Mouse (Mus musculus) duodenum, adult 2 months (tissue): ENCODE measurements around the gene Itgb3. TPM values are rescaled to one million over a fixed set of nuclear protein-coding genes. Genes with fewer than 3 reads are reported as not detected.

Experiments
- polyA plus RNA-seq: library from polyadenylated mRNA; depleted of rRNA; stranded (reverse); fragments of >200 nt; gene quantifications from 2 replicates; pipeline ENCODE4 v1.2.3, GENCODE M21; 2012; ENCODE audit warnings: low replicate concordance; rRNA removed

Itgb3 gene
- polyA plus RNA-seq = 3.4 and 4.6 TPM in 2 replicates

DNA sequence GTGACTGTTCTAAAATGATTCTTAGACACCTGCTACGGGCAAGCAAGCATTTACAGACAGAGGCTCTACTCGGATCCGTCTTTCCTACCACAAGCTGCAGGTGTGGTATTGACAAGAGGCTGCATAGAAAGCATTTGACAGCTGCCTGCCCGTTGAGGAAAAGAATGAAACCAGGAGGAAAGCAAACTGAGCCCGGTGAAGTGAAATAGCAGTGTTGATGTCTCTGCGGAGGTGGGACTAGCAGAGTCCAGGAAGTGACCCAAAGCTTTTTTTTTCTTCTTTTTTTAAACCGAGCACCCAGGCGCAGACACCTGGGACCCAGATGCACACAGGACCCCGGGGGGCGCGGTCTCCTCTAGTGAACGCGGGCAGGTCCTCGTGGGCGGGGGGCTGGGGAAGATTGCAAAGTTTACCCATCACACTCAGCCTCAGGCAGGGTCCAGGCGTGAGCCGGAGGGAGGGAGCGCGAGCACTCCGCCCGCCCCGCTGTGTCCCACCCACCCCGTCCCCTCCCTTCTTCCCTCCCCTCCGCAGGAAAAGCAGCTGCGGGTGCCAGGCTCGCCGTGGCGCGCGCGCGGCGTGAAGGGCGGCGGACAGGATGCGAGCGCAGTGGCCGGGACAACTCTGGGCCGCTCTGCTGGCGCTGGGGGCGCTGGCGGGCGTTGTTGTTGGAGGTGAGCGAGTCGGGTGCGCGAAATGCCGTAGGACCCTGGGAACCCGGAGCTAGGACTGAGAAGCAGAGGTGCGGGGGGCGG lies at the start of gene Itgb3:
TSS of gene Itgb3 (plus strand) at position 510 of the 755 bp plus-strand sequence.

DNA sequence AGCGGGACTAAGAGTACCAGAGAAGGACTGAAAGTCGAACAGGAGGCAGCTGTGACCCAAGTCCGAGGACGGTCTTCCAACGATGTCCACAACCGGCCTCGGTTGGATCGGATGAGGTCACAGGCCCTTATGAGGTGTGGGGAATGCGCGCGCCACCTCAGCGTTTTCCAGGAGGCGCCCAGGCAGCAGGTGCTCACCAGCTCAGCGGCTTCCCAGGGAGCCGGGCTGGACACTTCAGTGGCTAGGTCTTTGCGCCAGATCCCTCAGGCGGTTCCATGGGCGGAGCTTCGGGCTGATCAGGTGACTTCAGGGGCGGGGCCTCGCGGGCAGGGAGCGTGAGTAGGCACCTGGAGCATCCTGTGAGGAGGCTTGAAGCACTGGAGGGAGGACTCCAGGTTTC lies 77.7 kb downstream of the Itgb3 start, which contains the start of gene Gm11639:
TSS of gene Gm11639 (plus strand) at position 160 of the 400 bp plus-strand sequence.

Other genes starting within 250 kb of the Itgb3 start
- gene Kansl1, start 139.1 kb upstream of the Itgb3 start, polyA plus RNA-seq = 37.8 and 52.2 TPM in 2 replicates
- gene Cdc27, start 57.4 kb upstream of the Itgb3 start, polyA plus RNA-seq = 0.62 and 0.93 TPM in 2 replicates
- gene Myl4, start 57.3 kb upstream of the Itgb3 start, polyA plus RNA-seq = 0.89 and 1.9 TPM in 2 replicates
- gene Gm11639, start 77.7 kb downstream of the Itgb3 start, polyA plus RNA-seq = not detected in 2 replicates